Comparison of ENCODE assay signal across 11 mouse cellular contexts in the genomic region with DNA sequence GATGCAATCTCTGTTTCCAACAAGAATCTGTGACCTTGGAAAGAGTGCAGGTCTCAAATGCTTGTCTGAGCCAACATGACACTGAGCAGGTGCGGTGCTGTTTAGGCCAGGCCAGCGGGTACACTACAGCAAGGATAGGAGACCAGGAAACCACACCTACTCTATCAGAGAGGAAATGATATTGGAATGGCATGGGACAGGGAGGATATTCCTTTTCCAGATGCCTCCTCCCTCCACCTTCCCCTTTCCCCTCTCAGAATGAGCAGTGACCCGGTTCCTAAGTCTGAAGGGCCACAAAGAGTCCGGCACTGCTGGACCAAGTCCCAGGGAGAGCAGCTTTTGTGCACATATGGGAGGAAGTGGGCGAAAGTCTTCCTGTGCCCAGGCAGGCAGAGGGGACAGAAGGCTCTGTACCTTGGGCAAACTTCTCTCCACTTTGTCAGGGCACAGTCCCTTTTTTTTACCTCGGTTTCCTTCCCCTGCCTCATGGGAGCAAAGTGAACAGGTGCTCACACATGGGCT. TPM values are rescaled to one million over a fixed set of nuclear protein-coding genes. Genes with fewer than 3 reads are reported as not detected.
DNase-seq lines count a peak whose midpoint lies in the region; ATAC-seq lines count a peak whose summit lies in the region.
"Had no signal": no experiment of that assay in that cellular context is flagged by ENCODE, and none has a peak within 500 bp of the region (broad histone marks: within the 10 kb centered on the region; RNA-seq: fewer than 3 reads in every experiment).

No protein-coding gene starts in this region.

- H3K4me3 ChIP-seq in forebrain, embryonic 12.5 days (replicated peaks), result peak overlapping the region; percentile 39; the same call in 1 of the 2 replicates
- H3K4me3 ChIP-seq in hindbrain, embryonic 14.5 days (replicated peaks; ENCODE audit: low read length), result peak overlapping the region; percentile 32; the same call in 1 of the 2 replicates
- no peak overlapping the region for H3K4me3 ChIP-seq in neural tube, embryonic 15.5 days (replicated peaks)
- H3K4me3 ChIP-seq: liver, embryonic 13.5 days had no signal

- peak; percentile 44 for DNase-seq in right cerebral cortex, adult 18-20 months
- no peak for DNase-seq in right cerebral cortex, postnatal 36 days (ENCODE audit: low spot score in 2 of 2)
- no peak for DNase-seq in hindbrain, embryonic 14.5 days (ENCODE audit: low spot score)
- no peak for DNase-seq in spleen, postnatal 10 days (ENCODE audit: low spot score in 2 of 2)
- DNase-seq: liver, embryonic 13.5 days had no signal

- WGBS in forebrain, embryonic 12.5 days, result 71% methylated on average over 6 of the region's 6 CpGs
- WGBS in hindbrain, embryonic 14.5 days, result 55% methylated on average over 6 of the region's 6 CpGs
- 65% methylated on average over 6 of the region's 6 CpGs for WGBS in neural tube, embryonic 15.5 days

- H3K27me3 ChIP-seq in forebrain, embryonic 12.5 days, result peaks cover 14% of the 10 kb centered on the region; the same call in 1 of the 2 replicates
- H3K27me3 ChIP-seq in hindbrain, embryonic 14.5 days (ENCODE audit: control insufficient read depth, insufficient read depth, low read length), result no peaks in the 10 kb centered on the region
- peaks cover 3% of the 10 kb centered on the region; the same call in 1 of the 2 replicates for H3K27me3 ChIP-seq in neural tube, embryonic 15.5 days (replicated peaks)

- H3K4me2 ChIP-seq in forebrain, embryonic 12.5 days, result peak overlapping the region; percentile 77
- H3K4me2 ChIP-seq in hindbrain, embryonic 14.5 days (replicated peaks), result peak overlapping the region; percentile 77
- peak overlapping the region; percentile 75 for H3K4me2 ChIP-seq in neural tube, embryonic 15.5 days

- H3K9ac ChIP-seq in forebrain, embryonic 12.5 days, result peak overlapping the region; percentile 50; the same call in 1 of the 2 replicates
- peak overlapping the region; percentile 62 for H3K9ac ChIP-seq in hindbrain, embryonic 14.5 days
- H3K9ac ChIP-seq in neural tube, embryonic 15.5 days (replicated peaks), result peak overlapping the region; percentile 15; the same call in 1 of the 2 replicates
- H3K9ac ChIP-seq: liver, embryonic 13.5 days had no signal

- no peaks in the 10 kb centered on the region for H3K9me3 ChIP-seq in forebrain, embryonic 12.5 days
- H3K9me3 ChIP-seq in hindbrain, embryonic 14.5 days (ENCODE audit: control insufficient read depth, low read length), result no peaks in the 10 kb centered on the region
- no peaks in the 10 kb centered on the region for H3K9me3 ChIP-seq in neural tube, embryonic 15.5 days (replicated peaks)
- H3K9me3 ChIP-seq: liver, embryonic 13.5 days had no signal

- no peak for ATAC-seq in forebrain, embryonic 12.5 days (ENCODE audit: low FRiP score)
- no peak for ATAC-seq in hindbrain, embryonic 14.5 days (ENCODE audit: low FRiP score)
- no peak for ATAC-seq in neural tube, embryonic 15.5 days (ENCODE audit: low FRiP score)
- ATAC-seq in megakaryocyte progenitor cell, adult 5-6 weeks (replicated peaks; ENCODE audit: poor library complexity), result no peak

- peaks cover 16% of the 10 kb centered on the region for H3K4me1 ChIP-seq in forebrain, embryonic 12.5 days
- peaks cover 15% of the 10 kb centered on the region for H3K4me1 ChIP-seq in hindbrain, embryonic 14.5 days (replicated peaks; ENCODE audit: control insufficient read depth, insufficient read depth, low read length)
- H3K4me1 ChIP-seq in neural tube, embryonic 15.5 days, result peaks cover 18% of the 10 kb centered on the region
- H3K4me1 ChIP-seq: liver, embryonic 13.5 days had no signal

- H3K36me3 ChIP-seq in forebrain, embryonic 12.5 days (replicated peaks), result no peaks in the 10 kb centered on the region
- H3K36me3 ChIP-seq in hindbrain, embryonic 14.5 days (replicated peaks; ENCODE audit: control insufficient read depth, insufficient read depth), result no peaks in the 10 kb centered on the region
- no peaks in the 10 kb centered on the region for H3K36me3 ChIP-seq in neural tube, embryonic 15.5 days
- H3K36me3 ChIP-seq: liver, embryonic 13.5 days had no signal

- peak overlapping the region; percentile 73; the same call in 1 of the 2 replicates for H3K27ac ChIP-seq in forebrain, embryonic 12.5 days
- H3K27ac ChIP-seq in hindbrain, embryonic 14.5 days, result peak overlapping the region; percentile 74; the same call in 1 of the 2 replicates
- H3K27ac ChIP-seq in neural tube, embryonic 15.5 days (replicated peaks), result peak overlapping the region; percentile 72; the same call in 1 of the 2 replicates
- H3K27ac ChIP-seq: liver, embryonic 13.5 days had no signal

RNA-seq across cellular contexts. Expression of a gene that starts 4.9 kb away (rescaled TPM):
- 60.8 and 65.8 TPM in 2 replicates for polyA plus RNA-seq in forebrain, embryonic 12.5 days (2016; fragmentation: Nextera tagmentation; extraction: Ambion mirVana)
- 39.4 and 47.1 TPM in 2 replicates for polyA plus RNA-seq in hindbrain, embryonic 14.5 days (2014; fragmentation: Nextera tagmentation; extraction: Ambion mirVana)
- 42.0 and 54.7 TPM in 2 replicates for polyA plus RNA-seq in neural tube, embryonic 15.5 days (2015; fragmentation: Nextera tagmentation; extraction: Ambion mirVana)
- not detected in 2 replicates for total RNA-seq in megakaryocyte progenitor cell, adult 5-6 weeks (2015)
- not detected in 2 replicates for total RNA-seq in megakaryocyte progenitor cell, adult 5-6 weeks (2017)
- total RNA-seq: heart, postnatal 14 days; neutrophil, adult 5-6 weeks had no signal
- polyA plus RNA-seq: urinary bladder, adult 2 months had no signal
